Mouse (Mus musculus) bone marrow macrophage, adult 2 months (primary cell): ENCODE measurements around the gene Ube2g2. TPM values are rescaled to one million over a fixed set of nuclear protein-coding genes. Genes with fewer than 3 reads are reported as not detected.

Experiments used
- H3K27ac ChIP-seq: 2 replicates; pipeline ENCODE4 v1.5.1; 2012; ENCODE audit warnings: low read depth, low read length; ENCODE audit not compliant: insufficient read depth
- H3K4me1 ChIP-seq: 2 replicates; pipeline ENCODE4 v1.6.1; 2012; ENCODE audit warnings: low read length; ENCODE audit not compliant: control insufficient read depth, insufficient read depth
- H3K4me3 ChIP-seq: 2 replicates; pipeline ENCODE4 v1.5.1; 2012; ENCODE audit warnings: mild to moderate bottlenecking, low read length, moderate library complexity; ENCODE audit not compliant: insufficient read depth
- CTCF ChIP-seq: IDR thresholded peaks from 2 replicates; pipeline ENCODE4 v1.5.1; 2012; ENCODE audit warnings: low read depth, mild to moderate bottlenecking, low read length, moderate library complexity
- POLR2A ChIP-seq: IDR thresholded peaks from 2 replicates; pipeline ENCODE4 v1.6.1; 2012; ENCODE audit warnings: mild to moderate bottlenecking, low read depth, low read length, borderline replicate concordance
- polyA plus RNA-seq: library from polyadenylated mRNA; stranded (reverse); fragments of >200 nt; gene quantifications from 2 replicates; pipeline ENCODE4 v1.2.4, GENCODE M21; 2012; ENCODE audit not compliant: missing spikeins, insufficient read depth, insufficient read length

Ube2g2 gene
- polyA plus RNA-seq, 1 experiment, result 61.2 TPM

DNA sequence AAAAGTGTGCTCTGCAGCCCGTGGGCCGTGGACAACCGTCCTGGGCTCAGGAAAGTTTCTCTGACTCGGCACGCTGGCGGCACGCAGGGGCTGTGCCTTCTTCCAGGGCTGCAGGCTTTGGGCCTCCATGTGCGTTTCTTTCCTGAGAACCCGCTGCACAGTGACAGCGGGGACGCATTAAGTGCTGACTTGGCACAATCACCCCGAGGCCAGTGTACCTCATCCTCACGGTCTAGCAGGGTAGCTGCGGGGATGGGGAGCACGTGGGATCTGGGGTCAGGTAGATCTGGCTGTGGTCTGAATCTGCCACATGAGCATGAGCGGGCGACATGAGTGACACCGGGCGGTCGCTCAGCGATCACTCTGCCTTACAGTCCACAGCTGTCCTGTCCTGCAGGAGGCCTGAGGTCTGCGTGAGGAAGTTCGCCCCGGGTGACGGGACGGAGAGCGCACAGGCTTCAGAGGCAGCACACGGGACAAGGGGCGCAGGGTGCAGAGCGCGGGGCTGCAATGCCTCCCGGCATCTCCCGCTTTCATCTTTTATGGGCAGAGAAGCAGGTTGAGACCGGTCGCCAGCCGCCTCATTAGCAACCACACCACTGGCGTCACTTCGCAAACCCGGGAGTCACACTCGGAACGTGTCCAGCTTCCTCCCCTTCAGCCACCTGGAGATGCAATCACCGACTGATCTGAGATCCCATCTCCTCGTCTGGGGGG, 42.0 kb downstream of the Ube2g2 start:
- no peak overlapping the region for H3K27ac ChIP-seq
- TF ChIP-seq CTCF, result no peak
- no peak for TF ChIP-seq POLR2A
- no peak overlapping the region for H3K4me3 ChIP-seq

GRCm38 (mm10) chr10:77666342-77666741, 44.3 kb downstream of the Ube2g2 start:
- peaks cover 14% of the 10 kb centered on the region for H3K4me1 ChIP-seq
- H3K27ac ChIP-seq, result no peak overlapping the region
- TF ChIP-seq CTCF (no peak), POLR2A (no peak)
- H3K4me3 ChIP-seq, result no peak overlapping the region

More for the DNA sequence above, 42.0 kb downstream of the Ube2g2 start:
- peaks cover 15% of the 10 kb centered on the region for H3K4me1 ChIP-seq

- Histone ChIP-seq H3K4me3 (no peak overlapping the region), H3K4me1 (peaks cover 10% of the 10 kb centered on the region), H3K27ac (no peak overlapping the region)
- TF ChIP-seq POLR2A (no peak), CTCF (no peak)
Measured at GRCm38 (mm10) chr10:77667402-77667801, 45.3 kb downstream of the Ube2g2 start.

DNA sequence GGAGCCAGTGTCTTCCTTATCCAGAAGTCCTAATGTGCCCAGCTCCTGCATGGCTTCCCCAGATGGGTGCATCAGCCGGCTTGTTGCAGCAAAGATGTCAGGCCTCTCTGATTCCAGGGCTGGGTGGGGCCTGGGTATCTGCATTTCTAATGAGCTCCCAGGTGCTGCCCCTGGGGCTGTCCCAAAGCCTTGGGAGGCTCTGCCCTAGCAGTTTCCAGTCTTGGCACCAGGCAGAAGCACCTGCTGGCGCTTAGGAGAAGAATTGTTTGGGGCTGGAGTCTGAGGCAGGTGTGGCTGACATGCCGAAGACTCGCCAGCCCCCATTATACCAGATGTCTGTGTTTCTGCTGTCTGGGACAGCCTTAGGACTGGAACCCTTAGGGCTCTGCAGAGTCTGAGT, 48.6 kb downstream of the Ube2g2 start:
- TF ChIP-seq CTCF (no peak), POLR2A (no peak)
- H3K4me3 ChIP-seq, result no peak overlapping the region
- no peak overlapping the region for H3K27ac ChIP-seq
- no peaks in the 10 kb centered on the region for H3K4me1 ChIP-seq

- Histone ChIP-seq H3K27ac (no peak overlapping the region), H3K4me1 (no peaks in the 10 kb centered on the region), H3K4me3 (no peak overlapping the region)
- TF ChIP-seq POLR2A, result no peak
- TF ChIP-seq CTCF, result no peak
Measured at GRCm38 (mm10) chr10:77671519-77671918, 49.4 kb downstream of the Ube2g2 start.

GRCm38 (mm10) chr10:77673765-77674164, 51.7 kb downstream of the Ube2g2 start:
- no peak overlapping the region for H3K27ac ChIP-seq
- TF ChIP-seq CTCF (no peak), POLR2A (no peak)
- no peak overlapping the region for H3K4me3 ChIP-seq
- no peaks in the 10 kb centered on the region for H3K4me1 ChIP-seq

DNA sequence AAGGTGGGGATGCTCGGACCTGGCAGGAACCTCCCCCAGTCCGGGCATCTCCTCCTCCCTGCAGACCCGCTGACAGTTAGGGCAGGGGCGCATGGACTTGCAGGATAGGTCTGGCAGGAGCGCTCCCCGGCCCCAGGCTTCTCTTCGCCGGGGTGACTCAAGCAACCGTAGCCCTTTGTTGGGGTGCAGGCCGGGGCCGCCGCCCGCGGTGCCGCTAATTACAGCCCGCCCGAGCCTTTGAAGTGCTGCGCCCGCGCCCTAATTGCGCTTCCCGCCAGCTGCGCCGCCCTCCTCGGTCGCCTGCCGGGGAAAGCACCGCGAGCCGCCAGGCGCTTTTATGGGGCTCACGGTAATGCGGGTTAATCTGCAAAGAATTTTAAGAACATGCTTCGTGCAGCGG, 55.5 kb downstream of the Ube2g2 start:
- Histone ChIP-seq H3K4me1 (no peaks in the 10 kb centered on the region), H3K27ac (no peak overlapping the region), H3K4me3 (no peak overlapping the region)

GRCm38 (mm10) chr10:77682994-77683393, 60.9 kb downstream of the Ube2g2 start:
- H3K27ac ChIP-seq, result no peak overlapping the region

More for the DNA sequence above, 55.5 kb downstream of the Ube2g2 start:
- TF ChIP-seq CTCF (no peak), POLR2A (no peak)

DNA sequence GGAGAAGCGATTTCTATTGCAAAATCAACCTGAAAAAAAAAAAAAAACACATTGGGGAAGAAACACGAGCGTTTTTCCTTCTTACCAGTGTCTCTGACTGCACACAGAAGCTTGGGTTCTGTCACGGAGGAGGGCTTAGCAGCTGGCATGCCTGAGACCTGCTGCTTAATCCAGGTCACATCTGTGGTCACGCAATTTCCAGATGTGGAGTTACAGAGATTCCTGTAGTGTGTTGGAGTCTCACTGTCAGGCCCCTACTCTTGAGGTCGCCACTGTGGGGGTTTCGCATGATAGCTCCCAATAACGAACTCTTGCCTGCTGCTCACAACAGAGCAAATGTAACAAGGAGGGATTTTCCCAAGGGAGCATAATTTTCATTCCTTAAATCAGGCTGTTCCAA, 62.1 kb downstream of the Ube2g2 start:
- H3K27ac ChIP-seq, result no peak overlapping the region
- no peaks in the 10 kb centered on the region for H3K4me1 ChIP-seq
- TF ChIP-seq POLR2A (no peak), CTCF (no peak)
- H3K4me3 ChIP-seq, result no peak overlapping the region

More at GRCm38 (mm10) chr10:77682994-77683393, 60.9 kb downstream of the Ube2g2 start:
- Histone ChIP-seq H3K4me1 (no peaks in the 10 kb centered on the region), H3K4me3 (no peak overlapping the region)
- no peak for TF ChIP-seq POLR2A
- TF ChIP-seq CTCF, result no peak

DNA sequence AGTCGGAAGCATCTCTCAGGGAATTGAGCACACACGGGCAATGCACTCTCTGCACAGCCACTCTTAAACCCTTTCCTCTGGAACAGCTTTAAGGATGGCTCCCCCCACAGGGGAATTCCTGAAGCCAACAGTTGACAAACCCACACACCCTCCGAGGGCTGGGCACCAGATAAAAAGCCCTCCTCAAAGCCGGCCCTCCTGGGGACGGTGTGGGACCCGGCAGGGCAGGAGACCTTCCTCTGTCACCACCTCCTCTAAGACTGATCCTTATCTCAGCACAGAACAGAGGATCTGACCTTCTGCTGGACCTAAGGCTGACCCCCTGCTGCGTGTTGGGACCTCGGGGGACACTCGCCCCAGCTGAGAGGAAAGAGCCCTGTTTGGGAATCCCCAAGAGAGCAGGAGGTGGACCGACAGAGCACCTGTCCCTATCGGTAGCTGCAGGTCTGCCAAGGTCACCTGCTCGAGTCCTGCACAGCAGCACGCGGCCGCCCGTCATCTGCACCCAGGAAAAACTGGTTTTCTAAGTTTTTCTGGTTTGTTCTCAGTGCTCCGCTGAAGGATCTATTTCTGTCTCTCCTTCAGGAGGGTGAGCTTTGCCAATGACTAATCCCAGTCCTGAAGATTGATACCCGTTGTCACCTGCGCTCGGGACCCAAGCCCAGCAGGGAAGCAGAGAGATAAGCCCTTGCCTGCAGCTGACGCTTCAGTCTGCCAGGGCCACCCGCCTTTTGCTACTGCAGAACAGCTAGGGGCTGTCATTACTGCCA, 64.0 kb downstream of the Ube2g2 start, which contains the start of gene Tspear:
Gene Tspear, plus strand, starts transcription at position 675 of the 770 bp plus-strand sequence.
- H3K27ac ChIP-seq, result no peak within 1 kb of the TSS
- H3K4me3 ChIP-seq, result no peak within 1 kb of the TSS
- TF ChIP-seq CTCF, result no peak
- no peak for TF ChIP-seq POLR2A
- H3K4me1 ChIP-seq, result no peaks in the 10 kb centered on the region
